Mouse (Mus musculus): Measurements from ENCODE around the gene Gstm1.
"Not testable (repeated sequence)": the region's sequence is repeated elsewhere in the genome, so short reads cannot be mapped to it uniquely, and the experiment has no call there.

The Gstm1 gene

GRCm38 (mm10) chr3:108014098-108014973 is 3.4 kb downstream of the Gstm1 start:
- DNase-seq: no peak

GRCm38 (mm10) chr3:108013331-108013871 is 4.4 kb downstream of the Gstm1 start:
- no peak for DNase-seq

GRCm38 (mm10) chr3:108011558-108011957 is 6.2 kb downstream of the Gstm1 start:
- peak; percentile 57 for DNase-seq

- peak; percentile 32 for DNase-seq
These were observed 7.5 kb downstream of the Gstm1 start for GRCm38 (mm10) chr3:108010286-108010685.

- no peak for DNase-seq
These were observed 15.8 kb downstream of the Gstm1 start for GRCm38 (mm10) chr3:108002021-108002420.

- no peak for DNase-seq
These were observed 18.3 kb downstream of the Gstm1 start for GRCm38 (mm10) chr3:107999491-107999890.

GRCm38 (mm10) chr3:107998591-107998990 is 19.2 kb downstream of the Gstm1 start:
- DNase-seq: no peak

- no peak for DNase-seq
These were observed 21.2 kb downstream of the Gstm1 start for GRCm38 (mm10) chr3:107996576-107996975.

GRCm38 (mm10) chr3:107995974-107996373 is 21.8 kb downstream of the Gstm1 start:
- DNase-seq: not testable (repeated sequence)

GRCm38 (mm10) chr3:107986041-107986562 is 31.7 kb downstream of the Gstm1 start, which contains the start of gene Gstm2:
Gene Gstm2, minus strand, starts transcription at chr3:107986453.
- DNase-seq: peak; percentile 44

GRCm38 (mm10) chr3:107985141-107985540 is 32.6 kb downstream of the Gstm1 start:
- DNase-seq: not testable (repeated sequence)

- no peak for DNase-seq
These were observed 33.3 kb downstream of the Gstm1 start for GRCm38 (mm10) chr3:107984471-107984870.

- no peak for DNase-seq
These were observed 34.0 kb downstream of the Gstm1 start for GRCm38 (mm10) chr3:107983771-107984170.

- DNase-seq: no peak
These were observed 35.0 kb downstream of the Gstm1 start for GRCm38 (mm10) chr3:107982726-107983125.

- DNase-seq: peak; percentile 30
These were observed 36.5 kb downstream of the Gstm1 start for GRCm38 (mm10) chr3:107981261-107981660.

GRCm38 (mm10) chr3:107977691-107978090 is 40.1 kb downstream of the Gstm1 start:
- DNase-seq: no peak

- no peak for DNase-seq
These were observed 43.5 kb downstream of the Gstm1 start for GRCm38 (mm10) chr3:107974237-107974636.

- no peak for DNase-seq
These were observed 45.7 kb downstream of the Gstm1 start for GRCm38 (mm10) chr3:107972070-107972469.

- not testable (repeated sequence) for DNase-seq
These were observed 46.7 kb downstream of the Gstm1 start for GRCm38 (mm10) chr3:107971101-107971500.

GRCm38 (mm10) chr3:107968724-107969395 is 48.9 kb downstream of the Gstm1 start, which contains the start of gene Gstm3:
Gene Gstm3, minus strand, starts transcription at chr3:107969283.
- no peak for DNase-seq

- no peak for DNase-seq
These were observed 51.1 kb downstream of the Gstm1 start for GRCm38 (mm10) chr3:107966631-107967030.

GRCm38 (mm10) chr3:107965592-107965991 is 52.2 kb downstream of the Gstm1 start:
- no peak for DNase-seq

- DNase-seq: no peak
These were observed 53.0 kb downstream of the Gstm1 start for GRCm38 (mm10) chr3:107964656-107965308.
